Mouse (Mus musculus) lung, embryonic 16.5 days (tissue): ENCODE results near the gene Fam19a5. TPM values are rescaled to one million over a fixed set of nuclear protein-coding genes. Genes with fewer than 3 reads are reported as not detected.

Source experiments
- ATAC-seq: fragments of 200-750 bp; cut with Nextera tagmentation; 2 replicates; pipeline ENCODE4 v1.8.0; 2017; ENCODE audit warnings: low read depth, mild to moderate bottlenecking, moderate library complexity
- H3K27ac ChIP-seq: fragments of 300-500 bp; sonication (generic); 2 replicates; pipeline ENCODE4 v1.5.1; 2014; ENCODE audit warnings: mild to moderate bottlenecking, control low read depth, low read length
- H3K27me3 ChIP-seq: fragments of 300-500 bp; sonication (generic); 2 replicates; pipeline ENCODE4 v1.6.1; 2014; ENCODE audit warnings: low read depth, low read length, mixed read lengths; ENCODE audit not compliant: control insufficient read depth, insufficient read depth
- H3K36me3 ChIP-seq: fragments of 300-500 bp; sonication (generic); 2 replicates; pipeline ENCODE4 v1.6.1; 2014; ENCODE audit warnings: low read length; ENCODE audit not compliant: control insufficient read depth, insufficient read depth
- H3K4me1 ChIP-seq: fragments of 300-500 bp; sonication (generic); replicated peaks from 2 replicates; pipeline ENCODE4 v1.6.1; 2014; ENCODE audit warnings: low read length, mixed read lengths; ENCODE audit not compliant: control insufficient read depth, insufficient read depth
- H3K4me2 ChIP-seq: fragments of 300-500 bp; sonication (generic); 2 replicates; pipeline ENCODE4 v1.6.1; 2014; ENCODE audit warnings: low read depth, low read length, control low read depth
- H3K4me3 ChIP-seq: fragments of 300-500 bp; sonication (generic); 2 replicates; pipeline ENCODE4 v1.5.1; 2014; ENCODE audit warnings: mild to moderate bottlenecking, low read length, control low read depth
- H3K9ac ChIP-seq: fragments of 300-500 bp; sonication (generic); 2 replicates; pipeline ENCODE4 v1.6.1; 2014; ENCODE audit warnings: low read length, control low read depth
- H3K9me3 ChIP-seq: fragments of 300-500 bp; sonication (generic); 2 replicates; pipeline ENCODE4 v1.6.1; 2016; ENCODE audit warnings: low read length; ENCODE audit not compliant: control insufficient read depth
- WGBS: fragments of 180-500 bp; shearing (Covaris S2); extraction: QIAGEN DNeasy Blood & Tissue Kit; methylation state at CpG from one replicate; pipeline ENCODE4 v1.1.7; 2014; 5-methylcytosine and 5-hydroxymethylcytosine counted together
- polyA plus RNA-seq: library from polyadenylated mRNA; unstranded; fragments of >200 nt; fragmentation: Nextera tagmentation; extraction: Ambion mirVana; gene quantifications from 2 replicates; pipeline ENCODE4 v1.2.1, GENCODE M21; 2015

Gene Fam19a5
- polyA plus RNA-seq, 1 experiment from 2014 or later: 0.74 TPM

- Histone ChIP-seq H3K4me2 (no peak overlapping the region), H3K4me1 (no peaks in the 10 kb centered on the region), H3K4me3 (no peak overlapping the region), H3K27ac (no peak overlapping the region), H3K9ac (no peak overlapping the region), H3K36me3 (no peaks in the 10 kb centered on the region), H3K27me3 (no peaks in the 10 kb centered on the region), H3K9me3 (no peaks in the 10 kb centered on the region)
- no peak for ATAC-seq
- 84% methylated on average over 10 of the region's 10 CpGs for WGBS
These were observed 62.6 kb downstream of the Fam19a5 start for GRCm38 (mm10) chr15:87606702-87607101.

- Histone ChIP-seq H3K4me3 (no peak overlapping the region), H3K27me3 (no peaks in the 10 kb centered on the region), H3K4me2 (no peak overlapping the region), H3K9me3 (no peaks in the 10 kb centered on the region), H3K27ac (no peak overlapping the region), H3K36me3 (no peaks in the 10 kb centered on the region), H3K9ac (no peak overlapping the region), H3K4me1 (no peaks in the 10 kb centered on the region)
- no peak for ATAC-seq
- WGBS: 77% methylated on average over 1 of the region's 1 CpGs
These were observed 65.1 kb downstream of the Fam19a5 start for GRCm38 (mm10) chr15:87609236-87609635.

- H3K4me3 ChIP-seq: peak overlapping the region; percentile 60
- peaks cover 7% of the 10 kb centered on the region for H3K4me1 ChIP-seq
- peak overlapping the region; percentile 64 for H3K9ac ChIP-seq
- no peak overlapping the region for H3K27ac ChIP-seq
- H3K36me3 ChIP-seq: no peaks in the 10 kb centered on the region
- peak; percentile 88 for ATAC-seq
- no peaks in the 10 kb centered on the region for H3K9me3 ChIP-seq
- H3K4me2 ChIP-seq: peak overlapping the region; percentile 97
- peaks cover 49% of the 10 kb centered on the region for H3K27me3 ChIP-seq
- WGBS: under 1% methylated on average over 40 of the region's 86 CpGs
These were observed 80.0 kb downstream of the Fam19a5 start for GRCm38 (mm10) chr15:87623966-87624609.

DNA sequence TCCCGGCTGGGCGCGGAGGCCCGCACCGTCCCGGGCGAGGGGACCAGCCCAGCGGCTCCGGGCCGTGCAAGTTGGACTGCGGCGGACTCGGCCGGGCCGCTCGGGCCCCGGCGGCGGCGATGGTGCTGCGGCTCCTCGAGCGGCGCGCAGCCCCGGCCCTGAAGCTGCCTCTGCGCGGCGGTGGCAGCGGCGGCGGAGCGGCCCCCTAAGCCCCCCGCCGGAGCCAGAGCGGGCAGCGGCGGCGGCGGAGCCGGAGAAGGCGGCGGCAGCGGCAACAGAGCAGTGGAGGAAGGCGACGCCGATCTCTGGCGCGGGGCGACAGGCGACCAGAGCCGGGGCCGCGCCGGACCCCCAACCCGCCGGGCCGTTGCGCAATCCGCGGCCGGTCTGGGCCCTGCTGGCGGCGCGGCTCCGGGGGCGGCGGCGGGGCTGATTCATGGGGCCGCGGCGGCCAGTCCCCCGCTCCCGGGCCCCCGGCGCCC is 80.6 kb downstream of the Fam19a5 start:
- under 1% methylated on average over 34 of the region's 76 CpGs for WGBS
- ATAC-seq: peak; percentile 74
- H3K9me3 ChIP-seq: no peaks in the 10 kb centered on the region
- H3K4me1 ChIP-seq: peaks cover 7% of the 10 kb centered on the region
- peak overlapping the region; percentile 64 for H3K9ac ChIP-seq
- H3K27ac ChIP-seq: no peak overlapping the region
- H3K27me3 ChIP-seq: peaks cover 49% of the 10 kb centered on the region
- H3K4me3 ChIP-seq: peak overlapping the region; percentile 60
- H3K36me3 ChIP-seq: no peaks in the 10 kb centered on the region
- peak overlapping the region; percentile 97 for H3K4me2 ChIP-seq

GRCm38 (mm10) chr15:87625236-87626023 is 81.3 kb downstream of the Fam19a5 start:
- H3K36me3 ChIP-seq: no peaks in the 10 kb centered on the region
- H3K4me3 ChIP-seq: peak overlapping the region; percentile 60
- peaks cover 49% of the 10 kb centered on the region for H3K27me3 ChIP-seq
- WGBS: under 1% methylated on average over 43 of the region's 68 CpGs
- H3K9me3 ChIP-seq: no peaks in the 10 kb centered on the region
- ATAC-seq: peak; percentile 73
- peak overlapping the region; percentile 97 for H3K4me2 ChIP-seq
- H3K9ac ChIP-seq: peak overlapping the region; percentile 64
- peaks cover 7% of the 10 kb centered on the region for H3K4me1 ChIP-seq
- H3K27ac ChIP-seq: no peak overlapping the region

- no peak for ATAC-seq
- no peaks in the 10 kb centered on the region for H3K36me3 ChIP-seq
- H3K4me3 ChIP-seq: no peak overlapping the region
These were observed 91.2 kb downstream of the Fam19a5 start for GRCm38 (mm10) chr15:87635272-87635671.

DNA sequence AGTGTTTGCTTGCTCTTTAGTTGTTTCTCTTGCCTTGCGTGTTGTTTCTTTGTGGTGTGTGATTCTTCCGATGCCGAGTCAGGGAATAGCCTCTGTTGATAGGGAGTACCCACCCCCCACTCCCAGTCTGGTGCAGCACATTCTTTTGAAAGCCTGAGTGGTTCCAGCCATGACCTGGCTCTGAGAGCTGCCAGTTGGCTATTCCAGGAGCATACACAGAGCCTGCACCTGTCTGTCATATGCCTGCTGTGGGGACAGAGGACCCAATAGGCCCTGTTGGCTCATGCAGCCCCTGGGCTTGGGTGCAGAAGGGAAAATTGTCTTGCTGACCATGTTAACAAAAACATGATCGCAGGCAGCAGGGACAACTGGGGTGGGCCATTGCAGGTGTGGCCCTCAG is 92.3 kb downstream of the Fam19a5 start:
- Histone ChIP-seq H3K27ac (no peak overlapping the region), H3K4me3 (no peak overlapping the region), H3K9me3 (no peaks in the 10 kb centered on the region), H3K36me3 (no peaks in the 10 kb centered on the region), H3K4me1 (no peaks in the 10 kb centered on the region), H3K27me3 (no peaks in the 10 kb centered on the region), H3K4me2 (no peak overlapping the region), H3K9ac (no peak overlapping the region)
- 89% methylated on average over 4 of the region's 4 CpGs for WGBS
- ATAC-seq: no peak

More at GRCm38 (mm10) chr15:87635272-87635671, 91.2 kb downstream of the Fam19a5 start:
- WGBS: 91% methylated on average over 5 of the region's 5 CpGs
- Histone ChIP-seq H3K27ac (no peak overlapping the region), H3K9me3 (no peaks in the 10 kb centered on the region), H3K27me3 (no peaks in the 10 kb centered on the region), H3K4me1 (no peaks in the 10 kb centered on the region), H3K4me2 (no peak overlapping the region), H3K9ac (no peak overlapping the region)

DNA sequence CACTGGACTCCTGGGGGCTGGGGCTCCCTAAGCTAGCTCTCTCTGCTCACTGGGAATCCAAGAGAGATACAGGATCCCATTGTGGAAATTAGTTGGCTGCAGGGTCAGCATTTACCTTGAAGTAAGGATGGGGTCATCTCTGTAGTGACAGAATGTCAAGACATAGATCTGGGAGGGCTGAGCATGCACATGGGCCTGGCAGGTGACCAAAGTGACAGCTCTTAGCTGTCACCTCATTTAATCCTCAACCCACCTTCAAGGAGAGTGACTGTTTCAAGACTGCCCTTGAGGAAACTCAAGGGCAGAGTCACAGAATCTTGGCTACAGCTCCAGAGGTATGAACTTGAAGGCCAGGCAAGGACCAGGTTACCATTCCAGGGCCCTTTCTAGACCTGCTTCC is 93.1 kb downstream of the Fam19a5 start:
- H3K4me3 ChIP-seq: no peak overlapping the region
- no peaks in the 10 kb centered on the region for H3K36me3 ChIP-seq
- no peaks in the 10 kb centered on the region for H3K4me1 ChIP-seq
- H3K27me3 ChIP-seq: no peaks in the 10 kb centered on the region
- H3K9ac ChIP-seq: no peak overlapping the region
- no peak overlapping the region for H3K4me2 ChIP-seq
- no peaks in the 10 kb centered on the region for H3K9me3 ChIP-seq
- H3K27ac ChIP-seq: no peak overlapping the region
- no peak for ATAC-seq

DNA sequence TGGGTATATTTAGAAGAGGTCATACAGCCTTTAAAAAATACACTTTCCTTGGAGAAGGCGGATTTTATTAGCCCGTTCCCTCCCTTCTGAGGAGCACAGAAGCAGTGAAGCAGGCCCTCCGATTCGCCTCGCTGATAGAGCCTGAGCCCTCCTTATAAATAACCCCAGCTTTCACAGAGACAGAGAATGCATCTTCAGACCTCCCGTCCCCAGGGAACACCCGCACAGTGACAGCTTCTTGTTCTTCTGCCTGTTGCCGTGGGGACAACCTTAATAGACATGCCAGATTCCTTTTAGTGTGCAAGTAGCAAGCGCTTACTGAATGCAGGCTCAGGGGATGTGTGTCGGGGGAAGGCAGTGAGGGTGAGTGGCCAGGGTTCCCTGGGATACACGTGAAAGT is 94.2 kb downstream of the Fam19a5 start:
- H3K9ac ChIP-seq: no peak overlapping the region
- no peaks in the 10 kb centered on the region for H3K9me3 ChIP-seq
- no peak for ATAC-seq
- no peak overlapping the region for H3K4me3 ChIP-seq
- no peaks in the 10 kb centered on the region for H3K36me3 ChIP-seq
- no peaks in the 10 kb centered on the region for H3K27me3 ChIP-seq
- H3K4me1 ChIP-seq: no peaks in the 10 kb centered on the region
- 81% methylated on average over 11 of the region's 11 CpGs for WGBS
- no peak overlapping the region for H3K4me2 ChIP-seq
- no peak overlapping the region for H3K27ac ChIP-seq
